Mouse (Mus musculus) gastrocnemius, adult 18-20 months (tissue): Measurements from ENCODE around the gene Zfyve28. TPM values are rescaled to one million over a fixed set of nuclear protein-coding genes. Genes with fewer than 3 reads are reported as not detected.

ENCODE experiments used
- DNase-seq: peaks from one replicate; pipeline ENCODE4 v3.0.0; 2021; ENCODE audit warnings: low spot score
- long read RNA-seq, 2 experiments: library from polyadenylated mRNA; stranded (forward); transcript quantifications; one replicate each; pipeline ENCODE4 v2.0.0; 2021
- total RNA-seq, 2 experiments: library from RNA; stranded (reverse); gene quantifications; 2 replicates each; pipeline ENCODE4 v1.2.3; 2021

Gene Zfyve28
- total RNA-seq: under 1 TPM; 0.41 to 0.69 TPM
- long read RNA-seq, experiment 1, partial matches to known transcripts: 0 of 2 reads
- long read RNA-seq, experiment 1, other reads (novel, unspliced or antisense): 1 of 2 reads
- long read RNA-seq, experiment 2, partial matches to known transcripts: 0 of 2 reads
- long read RNA-seq, experiment 2, other reads (novel, unspliced or antisense): 2 of 2 reads

DNA sequence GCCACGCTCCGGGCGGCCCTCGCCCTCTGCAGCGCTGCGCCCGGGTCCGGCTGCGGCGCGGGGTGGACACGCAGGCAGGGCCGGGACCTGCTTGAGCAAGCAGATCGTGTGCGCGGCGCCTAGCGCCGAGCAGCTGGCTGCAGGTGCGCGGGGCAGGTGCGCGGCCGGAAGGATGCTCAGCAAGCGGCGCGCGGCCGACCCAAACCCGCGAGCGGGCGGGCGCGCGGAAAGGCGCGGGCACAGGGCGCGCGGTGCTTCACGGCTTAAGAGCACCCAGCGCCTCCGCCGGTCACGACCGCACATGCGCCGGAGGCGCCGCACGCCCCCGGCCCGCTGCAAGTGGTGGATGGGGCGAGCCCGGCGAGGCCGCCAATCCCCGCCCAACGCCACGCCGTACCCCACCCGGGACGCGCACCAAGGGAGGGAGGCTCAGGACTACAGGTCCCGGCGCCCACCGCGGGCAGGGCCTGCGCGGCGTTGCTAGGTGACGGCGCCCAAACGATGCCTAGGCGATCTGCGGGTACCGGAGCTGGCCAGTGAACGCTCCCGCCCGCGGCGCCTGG lies at the start of gene Zfyve28, which contains the start of gene Cfap99:
Zfyve28 (minus strand) TSS at position 296 of the 563 bp plus-strand sequence.
Cfap99 (plus strand) TSS at position 447 of the 563 bp plus-strand sequence.
- peak; percentile 67 for DNase-seq

DNA sequence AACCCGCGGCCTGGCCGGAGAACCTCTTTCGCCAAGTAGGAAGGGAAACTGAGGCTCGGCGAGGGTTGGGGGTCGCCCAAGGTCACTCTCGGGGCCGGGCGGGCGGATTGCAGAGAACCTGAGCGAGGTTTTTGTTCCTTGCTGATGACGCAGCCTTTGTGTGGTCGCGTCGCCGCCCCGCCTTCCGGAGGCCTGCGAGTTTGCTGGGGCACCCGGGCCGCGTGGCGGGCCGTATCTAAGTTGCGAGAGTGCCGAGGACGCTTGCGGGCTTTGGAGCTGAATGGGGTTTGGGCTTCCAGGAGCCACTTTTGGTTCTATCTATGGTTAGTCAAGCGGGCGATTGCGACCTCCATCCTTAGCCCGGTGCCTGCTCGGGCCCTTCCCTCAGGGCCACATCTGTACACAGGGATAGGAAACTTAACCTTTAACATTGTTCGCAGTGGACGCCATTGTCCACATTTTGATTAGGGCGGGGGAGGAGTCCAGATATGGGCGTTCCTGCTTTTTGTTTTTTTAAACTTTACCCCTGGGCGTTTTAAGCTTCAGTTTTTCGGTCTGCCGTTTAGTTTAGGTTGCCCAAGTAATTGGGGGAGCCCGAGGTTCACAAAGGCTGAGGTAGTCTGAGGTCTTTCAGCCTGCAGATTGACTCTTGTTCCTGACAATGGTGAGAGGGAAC lies 48.7 kb upstream of the Zfyve28 start:
- DNase-seq: no peak

DNA sequence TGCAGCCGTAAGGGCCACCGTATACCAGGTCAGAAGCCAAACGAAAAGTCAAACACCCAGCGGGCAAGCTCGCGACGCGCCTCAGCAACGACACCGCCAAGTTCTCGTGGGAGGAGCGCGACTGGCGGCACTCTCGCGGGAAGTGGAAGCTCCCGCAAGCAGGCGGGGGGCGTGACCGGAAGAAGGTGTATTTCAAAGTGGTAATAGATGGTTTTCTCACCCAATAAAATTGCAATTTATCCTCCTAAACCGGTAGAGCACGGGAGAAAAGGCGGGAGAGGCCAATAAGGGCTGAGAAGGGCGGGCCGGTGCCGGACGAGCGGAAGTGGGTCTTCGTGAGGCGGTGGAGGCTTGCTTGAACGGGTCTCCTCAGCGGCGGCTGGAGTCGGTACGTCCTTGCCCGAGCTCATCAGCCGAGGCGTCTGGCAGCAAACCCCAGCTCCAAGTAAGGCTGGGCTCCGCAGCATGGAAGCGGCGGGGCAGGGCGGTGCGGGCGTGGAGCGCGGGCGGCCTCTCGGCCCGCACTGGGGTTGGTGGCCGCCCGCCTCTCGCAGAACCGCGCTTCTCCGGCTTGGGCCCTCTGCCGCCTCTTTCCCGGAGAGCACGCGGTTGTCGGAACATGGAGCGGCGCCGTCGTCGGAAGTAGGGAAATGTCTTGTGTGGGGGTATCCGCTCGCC lies 48.0 kb upstream of the Zfyve28 start, which contains the start of gene Rnf4:
Rnf4 (plus strand) TSS at position 193 of the 678 bp plus-strand sequence.
- DNase-seq: peak; percentile 99

DNA sequence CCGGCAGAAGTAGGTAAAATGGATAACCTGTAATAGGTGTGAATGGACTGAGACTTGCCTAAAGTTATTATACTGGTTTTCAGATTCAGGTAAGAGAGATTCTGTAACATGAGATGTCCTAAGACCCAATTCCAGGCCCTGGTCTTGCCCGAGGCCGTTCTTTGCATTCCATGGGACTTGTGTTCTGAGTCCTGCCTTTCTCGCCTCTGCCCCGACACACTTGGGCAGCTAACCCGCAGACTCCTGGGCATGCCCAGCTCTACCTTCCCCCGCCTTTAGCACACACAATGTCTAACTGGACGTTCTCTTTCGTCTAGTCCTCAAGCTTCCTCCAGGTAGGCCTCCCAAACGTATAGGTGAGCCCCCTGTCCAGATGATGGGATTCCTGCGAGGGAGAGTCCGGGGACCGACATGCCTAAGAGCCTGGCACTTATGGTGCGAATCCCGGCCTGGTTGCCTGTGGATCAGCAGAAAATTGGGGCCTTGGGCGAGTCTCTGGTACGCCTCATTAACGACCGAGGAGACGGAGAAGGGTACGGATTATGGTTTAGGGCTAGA lies 47.4 kb upstream of the Zfyve28 start:
- DNase-seq: no peak

DNA sequence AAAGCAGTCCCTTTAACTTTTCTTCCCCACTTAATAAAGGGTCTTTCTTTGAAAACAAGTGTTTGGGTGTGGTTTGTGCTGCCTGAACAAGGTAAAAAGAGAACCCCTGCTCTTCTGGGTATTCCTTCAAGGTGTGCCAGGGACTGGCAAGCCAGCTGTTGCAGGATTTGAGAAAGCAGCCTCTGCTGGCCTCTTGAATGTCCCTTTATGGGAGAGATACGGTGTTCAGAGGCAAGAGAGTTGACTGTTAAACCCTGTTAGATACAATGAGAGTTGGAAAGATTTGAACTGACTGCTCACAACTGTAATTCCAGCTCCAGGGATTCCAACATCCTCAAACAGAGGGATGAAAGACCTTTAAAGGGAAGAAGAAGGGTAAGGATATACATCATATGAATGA lies 45.8 kb upstream of the Zfyve28 start:
- no peak for DNase-seq

DNA sequence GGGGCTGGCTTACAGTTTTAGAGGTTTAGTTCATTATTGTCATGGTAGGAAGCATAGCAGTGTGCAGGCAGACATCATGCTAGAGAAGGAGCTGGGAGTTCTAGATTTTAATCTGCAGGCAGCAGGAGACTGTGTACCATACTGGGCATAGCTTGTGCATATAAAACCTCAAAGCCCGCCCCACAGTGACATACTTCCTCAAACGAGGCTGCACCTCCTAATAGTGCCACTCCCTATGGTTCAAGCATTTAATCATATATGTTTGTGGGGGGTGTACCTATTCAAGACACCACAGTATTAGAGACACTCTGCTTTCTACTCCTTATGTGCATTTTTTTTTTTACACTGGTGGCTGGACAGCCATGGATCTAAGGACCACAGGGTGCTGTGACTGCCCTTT lies 41.9 kb upstream of the Zfyve28 start:
- DNase-seq: no peak

DNA sequence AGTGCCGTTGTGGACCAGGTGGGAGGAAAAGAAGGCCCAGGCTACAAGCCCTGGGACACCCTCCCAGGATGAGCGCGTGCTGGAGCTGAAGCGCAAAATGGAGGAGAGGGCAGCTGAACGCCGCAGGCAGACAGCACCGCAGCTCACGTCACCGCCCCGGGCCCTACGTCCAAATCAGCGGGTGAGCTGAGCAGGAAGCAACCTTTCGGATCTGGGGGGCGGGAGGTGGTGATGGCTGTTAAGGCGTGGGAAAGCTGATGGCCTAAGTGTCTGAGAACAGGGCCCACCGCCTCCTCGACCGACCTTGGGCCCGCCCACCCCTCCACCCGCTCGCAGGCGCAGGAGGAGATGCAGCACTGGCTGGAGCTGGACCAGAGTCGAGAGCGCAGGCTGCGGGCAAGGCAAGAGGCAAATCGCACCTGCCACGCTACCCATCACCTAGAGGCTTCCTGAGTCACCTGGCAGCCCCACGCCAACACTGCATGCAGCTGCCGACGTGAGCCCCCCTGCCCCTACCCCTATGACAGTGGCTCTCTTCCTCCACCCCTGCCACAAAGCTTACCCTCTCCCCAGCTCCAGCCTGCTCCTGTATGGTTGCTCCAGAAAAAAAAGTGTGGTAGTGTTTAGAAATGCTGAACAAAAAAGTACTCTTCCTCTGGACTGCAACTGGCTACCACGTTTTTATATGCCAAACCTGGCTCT lies 38.8 kb upstream of the Zfyve28 start:
- DNase-seq: no peak

DNA sequence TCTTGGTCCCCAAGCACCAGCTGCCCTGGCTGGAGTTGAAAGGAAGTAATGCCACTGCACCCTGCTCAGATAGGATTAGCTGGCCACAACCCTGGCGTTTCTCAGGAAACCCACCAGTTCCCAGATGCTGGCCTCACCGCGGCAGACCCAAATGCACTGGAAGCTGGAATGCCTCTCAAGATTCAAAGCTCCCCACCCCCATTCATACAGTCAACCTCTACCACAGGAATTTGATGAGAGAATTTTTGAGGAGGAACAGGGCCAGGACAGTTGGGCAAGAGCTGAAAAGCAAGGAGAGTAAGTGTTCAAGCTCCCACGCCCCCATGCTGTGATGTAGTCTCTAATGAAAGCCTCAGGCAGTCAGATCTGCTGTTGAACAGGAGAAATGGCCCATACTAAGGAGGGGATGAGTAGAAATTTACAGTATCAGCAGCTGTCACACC lies 38.0 kb upstream of the Zfyve28 start:
- no peak for DNase-seq

DNA sequence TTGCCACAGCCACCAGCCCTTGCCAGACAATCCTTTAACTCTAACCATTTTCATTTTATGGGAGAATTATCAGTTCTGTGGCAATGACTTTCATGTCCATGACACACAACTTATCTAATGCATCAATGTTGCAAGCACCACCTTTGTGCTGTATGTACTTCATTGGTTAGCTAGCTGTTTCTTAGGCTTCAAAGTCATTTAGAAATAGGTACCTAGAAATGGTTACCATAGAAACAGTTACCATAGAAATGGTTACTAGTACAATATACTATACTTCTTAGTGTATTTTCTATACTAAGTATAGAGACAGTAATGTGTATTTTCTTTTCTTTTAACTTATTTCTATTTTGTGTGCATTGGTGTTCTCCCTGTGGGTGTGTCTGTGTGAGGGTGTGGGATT lies 37.0 kb upstream of the Zfyve28 start:
- DNase-seq: no peak

DNA sequence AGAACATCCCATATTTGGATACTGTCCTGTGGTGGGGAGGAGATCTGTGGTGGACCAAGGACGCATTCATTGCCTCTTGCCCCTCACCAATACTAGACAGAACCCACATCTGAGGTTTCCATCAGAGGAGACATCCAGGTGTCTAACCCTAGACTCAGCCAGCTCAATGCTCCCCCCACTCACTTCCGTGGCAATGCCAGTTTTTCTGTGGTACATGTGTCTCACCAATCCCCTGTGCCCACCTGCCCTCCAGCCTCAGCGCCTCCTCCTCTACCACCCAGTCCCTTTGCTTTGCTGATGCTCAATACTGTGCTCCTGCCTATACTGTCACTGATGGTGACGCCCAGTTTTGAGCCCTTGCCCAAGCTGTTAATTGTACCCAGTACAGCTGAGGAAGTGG lies 33.0 kb upstream of the Zfyve28 start:
- no peak for DNase-seq

DNA sequence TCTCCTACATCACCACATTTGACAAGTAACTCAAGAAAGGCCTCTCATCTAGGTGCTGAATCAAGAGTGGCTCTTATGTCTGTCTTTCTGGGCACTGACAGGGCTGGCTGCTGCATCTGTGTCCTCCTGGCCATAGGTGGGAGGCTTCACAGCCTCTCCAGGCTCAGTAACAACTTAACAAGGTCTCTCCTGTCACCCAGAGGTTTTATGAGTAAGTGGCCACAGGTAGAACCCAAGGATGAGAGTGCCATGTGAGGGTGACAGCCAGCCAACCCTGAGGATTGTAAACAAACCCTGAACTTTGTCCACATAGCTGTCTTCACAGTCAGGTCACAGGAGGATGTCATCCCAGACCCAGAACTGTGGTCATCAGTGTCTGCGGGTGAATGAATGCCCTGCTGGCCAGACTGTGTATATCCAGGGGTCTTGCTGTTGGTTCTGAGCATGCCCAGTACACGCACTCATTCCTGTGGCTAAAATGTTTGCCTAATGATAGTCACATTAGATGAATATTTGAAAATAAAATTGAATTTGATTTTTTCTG lies 31.3 kb upstream of the Zfyve28 start:
- no peak for DNase-seq

DNA sequence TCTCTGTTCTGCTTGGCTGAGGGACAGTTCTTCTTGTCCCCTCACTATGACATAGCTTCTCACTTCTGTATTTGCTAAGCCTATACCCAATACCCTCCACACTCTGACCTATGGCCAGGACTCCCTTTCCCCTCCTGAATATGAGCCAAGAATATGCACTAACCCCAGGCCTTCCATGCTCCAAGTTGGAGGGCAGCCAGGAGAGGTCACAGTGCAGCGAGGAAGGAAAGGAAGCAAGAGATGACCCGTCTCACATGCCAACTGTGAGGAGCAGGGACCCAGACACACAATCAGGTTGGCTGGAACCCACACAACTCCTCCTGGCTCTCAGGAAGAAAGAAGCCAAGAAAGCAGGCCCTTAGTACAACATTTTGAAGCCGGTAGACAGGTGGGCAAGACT lies 20.8 kb upstream of the Zfyve28 start:
- DNase-seq: no peak

DNA sequence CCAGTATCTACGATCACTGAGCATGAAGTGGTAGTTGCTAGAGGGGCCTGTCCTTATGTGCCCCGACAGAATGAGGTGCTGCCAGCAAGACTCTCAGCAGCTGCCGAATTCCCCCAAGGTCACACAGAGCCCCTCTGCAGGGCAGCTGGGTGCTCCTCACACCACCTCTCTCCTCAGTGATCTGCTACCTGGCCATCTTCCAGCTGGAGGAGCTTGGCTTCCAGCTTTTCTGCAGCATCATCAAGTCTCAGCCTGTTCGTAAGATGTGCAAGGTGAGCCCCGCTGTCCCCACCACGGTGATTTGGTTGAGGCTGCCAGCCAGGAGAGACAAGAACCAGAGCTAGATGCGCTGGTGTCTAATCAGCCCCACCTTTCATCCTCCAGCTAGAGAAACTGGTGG lies 14.1 kb upstream of the Zfyve28 start:
- DNase-seq: no peak

DNA sequence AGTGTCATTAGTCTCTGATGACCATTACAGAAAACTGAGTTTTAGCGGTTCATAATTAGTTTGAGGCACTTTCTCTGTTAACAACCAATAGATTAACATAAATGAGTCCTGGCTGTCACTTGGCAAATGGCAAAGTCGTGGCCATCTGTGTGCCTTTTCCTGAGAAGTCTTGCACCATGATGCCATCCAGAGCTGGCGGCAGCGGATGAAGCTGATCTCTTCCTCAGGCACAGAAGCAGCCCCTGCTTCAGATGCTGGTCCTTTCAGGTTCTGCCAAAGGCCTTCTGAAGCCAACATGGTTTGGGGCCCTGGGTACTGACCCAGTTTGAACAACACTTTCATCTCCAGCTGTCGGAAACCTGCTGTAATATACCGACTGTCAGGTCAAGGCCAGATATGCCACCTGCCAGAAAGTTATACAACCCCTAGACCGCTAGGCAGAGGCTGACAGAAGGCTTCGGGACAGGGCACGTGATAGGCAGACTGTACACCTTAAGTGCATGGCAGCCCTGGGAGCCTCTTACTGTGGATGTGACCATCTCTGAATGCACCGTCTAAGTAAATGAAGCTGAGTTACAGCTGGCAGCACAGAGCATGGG lies 10.8 kb upstream of the Zfyve28 start:
- no peak for DNase-seq

DNA sequence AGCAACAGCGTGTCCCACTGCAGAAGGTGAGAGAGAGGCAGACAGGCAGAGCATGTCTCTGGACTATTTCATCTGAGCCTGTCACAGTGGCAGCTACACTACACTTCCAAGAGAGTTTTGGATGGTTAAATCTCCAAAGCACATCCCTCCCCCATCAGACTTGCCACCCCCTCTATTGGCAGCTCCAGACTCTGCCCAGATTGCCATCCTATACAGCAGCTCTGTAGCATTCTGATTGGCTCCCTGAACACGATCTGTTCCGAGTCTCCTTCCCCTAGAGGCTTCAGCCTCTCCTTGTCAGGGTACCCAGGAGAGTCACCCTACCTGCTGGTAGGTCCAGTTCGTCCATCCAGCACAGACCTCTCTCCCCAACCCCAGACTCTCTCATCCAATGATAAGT lies 9.8 kb upstream of the Zfyve28 start:
- DNase-seq: no peak

DNA sequence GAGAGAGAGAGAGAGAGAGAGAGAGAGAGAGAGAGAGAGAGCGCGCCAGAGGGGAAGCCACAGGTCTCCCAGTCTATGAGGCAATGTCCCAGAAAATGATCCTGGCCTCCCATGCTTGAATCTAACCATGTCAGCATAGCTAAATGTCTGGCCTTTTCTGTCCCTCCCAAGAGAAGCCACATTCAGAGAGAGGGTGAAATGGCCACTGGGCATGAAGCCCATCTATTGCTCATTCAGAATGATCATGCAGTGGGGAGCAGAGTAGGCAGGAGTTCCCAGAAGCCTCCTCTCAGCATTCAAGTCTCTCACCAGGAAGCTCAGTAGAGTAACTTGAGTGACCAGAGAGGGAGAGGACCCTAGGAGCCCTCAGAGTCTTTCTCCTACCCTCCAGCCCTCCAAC lies 6.9 kb upstream of the Zfyve28 start:
- peak; percentile 18 for DNase-seq

DNA sequence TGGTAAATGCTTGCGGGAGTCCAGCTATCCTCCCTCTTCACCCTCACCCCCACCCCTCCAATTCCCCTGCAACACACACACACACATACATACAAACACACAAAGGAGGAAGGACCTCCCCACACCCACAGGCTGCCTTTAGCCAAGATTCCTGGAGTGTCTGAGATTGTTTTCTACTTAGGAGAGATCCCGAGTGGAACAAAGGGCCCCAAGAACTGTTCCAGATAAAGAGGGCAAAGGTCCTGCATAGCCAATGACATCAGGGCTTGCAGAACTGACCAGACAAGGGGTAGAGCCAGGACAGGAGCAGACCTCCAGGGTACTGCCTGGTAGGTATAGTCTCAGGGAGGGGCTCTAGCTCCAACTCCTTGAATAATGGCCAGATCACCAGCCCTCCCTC lies 6.4 kb upstream of the Zfyve28 start:
- DNase-seq: no peak

DNA sequence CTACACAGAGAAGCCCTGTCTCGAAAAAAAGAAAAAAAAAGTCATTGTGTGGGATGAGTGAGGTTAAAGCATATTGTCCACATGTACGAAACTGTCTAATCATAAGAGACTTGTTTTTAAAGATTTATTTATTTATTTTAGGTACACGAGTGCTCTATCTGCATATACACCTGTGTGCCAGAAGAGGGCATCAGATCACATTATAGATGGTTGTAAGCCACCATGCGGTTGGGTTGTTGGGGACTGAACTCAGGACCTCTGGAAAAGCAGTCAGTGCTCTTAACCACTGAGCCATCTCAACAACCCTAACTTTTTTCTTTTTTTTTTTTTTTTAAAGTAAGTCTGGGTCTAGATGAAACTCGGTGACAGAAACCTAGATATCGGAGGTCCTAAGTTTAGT lies 5.1 kb upstream of the Zfyve28 start:
- DNase-seq: no peak

DNA sequence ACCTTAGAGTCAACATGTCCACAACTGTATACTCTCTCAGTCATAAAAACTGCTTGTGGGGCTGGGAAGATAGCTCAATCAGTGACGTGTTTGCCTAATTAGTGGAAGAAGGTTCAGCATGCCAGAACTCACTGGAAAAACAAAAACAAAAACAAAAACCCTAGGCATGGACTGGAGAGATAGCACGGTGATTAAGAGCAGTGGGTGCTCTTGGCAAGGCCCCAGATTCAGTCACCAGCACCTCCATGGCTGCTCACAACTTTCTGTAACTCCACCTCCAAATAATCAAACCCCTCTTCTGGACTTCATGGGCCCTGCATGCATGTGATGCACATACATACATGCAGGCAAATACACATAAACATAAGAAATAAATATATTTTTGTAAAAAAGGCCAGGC lies 1.0 kb upstream of the Zfyve28 start:
- no peak for DNase-seq

DNA sequence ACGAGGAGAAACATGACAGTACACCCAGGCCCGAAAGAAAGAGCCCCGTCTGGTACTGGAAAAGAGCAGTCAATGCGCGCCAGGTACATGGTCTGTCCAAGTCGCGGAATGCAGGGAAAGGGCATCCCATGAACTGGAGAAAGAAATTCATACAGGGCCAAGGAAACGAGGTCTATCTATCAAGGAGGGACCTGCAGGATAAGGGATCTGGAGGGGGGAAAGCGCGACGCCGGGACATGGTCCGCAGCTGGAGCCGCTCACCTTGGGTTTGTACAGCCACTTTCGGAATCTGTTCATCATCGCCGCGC lies 457 bp downstream of the Zfyve28 start:
- no peak for DNase-seq
